Mouse (Mus musculus) ES-Bruce4 (cell line): ENCODE measurements around the gene Crabp2.

Experiments
- CTCF ChIP-seq: IDR thresholded peaks from one replicate; pipeline ENCODE4 v1.8.1; 2011; ENCODE audit warnings: low read depth, low read length
- EP300 ChIP-seq: IDR thresholded peaks from 2 replicates; pipeline ENCODE4 v1.6.1; 2011; ENCODE audit warnings: low read depth, low read length; ENCODE audit not compliant: insufficient read depth
- POLR2A ChIP-seq: IDR thresholded peaks from one replicate; pipeline ENCODE4 v1.8.1; 2011; ENCODE audit warnings: low read length; ENCODE audit not compliant: insufficient read depth

- TF ChIP-seq POLR2A (no peak), CTCF (no peak), EP300 (no peak)
Measured at GRCm38 (mm10) chr3:87903821-87904220, 44.6 kb upstream of the Crabp2 start.
